Mouse (Mus musculus) liver, adult (tissue): ENCODE results near the gene Tesmin.

Source experiments
- GATA4 ChIP-seq: IDR thresholded peaks from 2 replicates; pipeline ENCODE4 v1.6.1; 2014; ENCODE audit warnings: mild to moderate bottlenecking, low read length; ENCODE audit not compliant: insufficient replicate concordance

Tesmin gene

GRCm38 (mm10) chr19:3374028-3374427 is 14.6 kb upstream of the Tesmin start:
- no peak for TF ChIP-seq GATA4

- no peak for TF ChIP-seq GATA4
Measured at GRCm38 (mm10) chr19:3375945-3376495, 12.6 kb upstream of the Tesmin start.

- no peak for TF ChIP-seq GATA4
Measured at GRCm38 (mm10) chr19:3376966-3377715, 11.5 kb upstream of the Tesmin start.

- TF ChIP-seq GATA4: no peak
Measured at GRCm38 (mm10) chr19:3378614-3379013, 10.0 kb upstream of the Tesmin start.

- no peak for TF ChIP-seq GATA4
Measured at GRCm38 (mm10) chr19:3388061-3388460, 596 bp upstream of the Tesmin start.

- TF ChIP-seq GATA4: peak; percentile 29; the same call in 1 of the 2 replicates
Measured at GRCm38 (mm10) chr19:3389089-3389488, 432 bp downstream of the Tesmin start.

- TF ChIP-seq GATA4: no peak
Measured at GRCm38 (mm10) chr19:3392384-3392783, 3.7 kb downstream of the Tesmin start.

GRCm38 (mm10) chr19:3394216-3394615 is 5.6 kb downstream of the Tesmin start:
- TF ChIP-seq GATA4: no peak

GRCm38 (mm10) chr19:3400057-3400456 is 11.4 kb downstream of the Tesmin start:
- TF ChIP-seq GATA4: no peak

GRCm38 (mm10) chr19:3401504-3401903 is 12.8 kb downstream of the Tesmin start:
- TF ChIP-seq GATA4: no peak

- no peak for TF ChIP-seq GATA4
Measured at GRCm38 (mm10) chr19:3401943-3402342, 13.3 kb downstream of the Tesmin start.

GRCm38 (mm10) chr19:3402390-3402789 is 13.7 kb downstream of the Tesmin start:
- TF ChIP-seq GATA4: no peak

- no peak for TF ChIP-seq GATA4
Measured at GRCm38 (mm10) chr19:3404030-3404429, 15.4 kb downstream of the Tesmin start.

GRCm38 (mm10) chr19:3405531-3406281 is 17.0 kb downstream of the Tesmin start:
- TF ChIP-seq GATA4: no peak

- no peak for TF ChIP-seq GATA4
Measured at GRCm38 (mm10) chr19:3414268-3414733, 25.6 kb downstream of the Tesmin start, which contains the start of gene Gal. Gal (minus strand) TSS chr19:3414544.

GRCm38 (mm10) chr19:3419251-3419650 is 30.6 kb downstream of the Tesmin start:
- no peak for TF ChIP-seq GATA4

- TF ChIP-seq GATA4: no peak
Measured at GRCm38 (mm10) chr19:3422488-3422887, 33.8 kb downstream of the Tesmin start.

GRCm38 (mm10) chr19:3422981-3423380 is 34.3 kb downstream of the Tesmin start:
- TF ChIP-seq GATA4: no peak
